Mouse (Mus musculus) CH12.LX (cell line): ENCODE results near the gene Gm17455. TPM values are rescaled to one million over a fixed set of nuclear protein-coding genes. Genes with fewer than 3 reads are reported as not detected.

Experiments used
- DNase-seq: peaks from one replicate; pipeline ENCODE4 v3.0.0-alpha.2; 2013; ENCODE audit errors: extremely low read depth
- H3K27ac ChIP-seq: 2 replicates; pipeline ENCODE4 v1.5.1; 2012; ENCODE audit warnings: low read depth, mild to moderate bottlenecking, control low read depth, moderate library complexity; ENCODE audit not compliant: insufficient read depth
- H3K27me3 ChIP-seq: replicated peaks from 2 replicates; pipeline ENCODE3; 2012; ENCODE audit warnings: inconsistent platforms
- H3K36me3 ChIP-seq, 2 experiments: replicated peaks in 1 of 2; 2 replicates each; pipeline versions ENCODE3 to v1.6.1; 2012; ENCODE audit warnings: inconsistent platforms in 1 of 2, low read length in 1 of 2, mild to moderate bottlenecking in 1 of 2, mixed read lengths in 1 of 2, moderate library complexity in 1 of 2; ENCODE audit not compliant: control insufficient read depth in 1 of 2, insufficient read depth in 1 of 2
- H3K4me1 ChIP-seq, 2 experiments: 2 replicates each; pipeline ENCODE4 v1.6.1; 2012; ENCODE audit warnings: inconsistent platforms in 1 of 2, moderate library complexity in 1 of 2; ENCODE audit not compliant: insufficient read depth in 2 of 2, control insufficient read depth in 1 of 2
- H3K4me2 ChIP-seq: 2 replicates; pipeline ENCODE4 v1.6.1; 2012; ENCODE audit warnings: low read depth, mild to moderate bottlenecking, control low read depth; ENCODE audit not compliant: poor library complexity, insufficient read depth, severe bottlenecking
- H3K4me3 ChIP-seq, 3 experiments: fragments of 150-350 bp in 1 of 3; sonication (generic) in 1 of 3; replicated peaks in 1 of 3; 2 replicates each; pipeline versions ENCODE3 to v1.5.1; 2011 to 2012; ENCODE audit warnings: low read depth in 2 of 3, low read length in 2 of 3, mild to moderate bottlenecking in 2 of 3, moderate library complexity in 2 of 3, control low read depth in 1 of 3, improper control_type of control experiment in 1 of 3, inconsistent platforms in 1 of 3, mixed read lengths in 1 of 3; ENCODE audit not compliant: poor library complexity in 1 of 3
- H3K79me2 ChIP-seq: replicated peaks from 2 replicates; pipeline ENCODE4 v1.6.1; 2012; ENCODE audit warnings: mild to moderate bottlenecking, moderate library complexity; ENCODE audit not compliant: control insufficient read depth, poor library complexity, insufficient read depth, severe bottlenecking; ENCODE audit errors: extremely low read depth
- H3K9ac ChIP-seq: 2 replicates; pipeline ENCODE4 v1.6.1; 2012; ENCODE audit warnings: low read depth, mild to moderate bottlenecking, control low read depth, moderate library complexity; ENCODE audit not compliant: insufficient read depth
- H3K9me3 ChIP-seq: replicated peaks from 2 replicates; pipeline ENCODE3; 2012; ENCODE audit warnings: low read length, inconsistent platforms, mixed read lengths
- CHD1 ChIP-seq: IDR thresholded peaks from 2 replicates; pipeline ENCODE4 v1.6.1; 2012; ENCODE audit warnings: low read depth, low read length, improper control_type of control experiment, inconsistent platforms
- CHD2 ChIP-seq: IDR thresholded peaks from 2 replicates; pipeline ENCODE4 v1.6.1; 2011; ENCODE audit warnings: low read length, improper control_type of control experiment
- E2F4 ChIP-seq: IDR thresholded peaks from 2 replicates; pipeline ENCODE4 v1.6.1; 2011; ENCODE audit warnings: low read depth, low read length, improper control_type of control experiment; ENCODE audit not compliant: insufficient replicate concordance
- EP300 ChIP-seq: IDR thresholded peaks from 2 replicates; pipeline ENCODE4 v1.6.1; 2011; ENCODE audit warnings: low read length, improper control_type of control experiment
- ETS1 ChIP-seq: conservative IDR thresholded peaks from 2 replicates; pipeline ENCODE4 v1.6.1; 2012; ENCODE audit warnings: low read depth, mild to moderate bottlenecking, inconsistent platforms, low read length, improper control_type of control experiment, moderate library complexity
- GABPA ChIP-seq: IDR thresholded peaks from 2 replicates; pipeline ENCODE4 v1.6.1; 2012; ENCODE audit warnings: low read depth, low read length, improper control_type of control experiment, inconsistent platforms; ENCODE audit not compliant: insufficient replicate concordance
- HCFC1 ChIP-seq: IDR thresholded peaks from 2 replicates; pipeline ENCODE4 v1.6.1; 2012; ENCODE audit warnings: low read depth, mild to moderate bottlenecking, inconsistent platforms, low read length, improper control_type of control experiment
- IRF4 ChIP-seq: IDR thresholded peaks from 2 replicates; pipeline ENCODE4 v1.6.1; 2014; ENCODE audit warnings: low read depth, mild to moderate bottlenecking, inconsistent platforms, low read length, improper control_type of control experiment
- JUN ChIP-seq: IDR thresholded peaks from 2 replicates; pipeline ENCODE4 v1.6.1; 2011; ENCODE audit warnings: low read depth, mild to moderate bottlenecking, low read length, improper control_type of control experiment, moderate library complexity; ENCODE audit not compliant: insufficient read depth
- JUND ChIP-seq: conservative IDR thresholded peaks from 2 replicates; pipeline ENCODE4 v1.6.1; 2011; ENCODE audit warnings: low read depth, low read length, improper control_type of control experiment
- KAT2A ChIP-seq: IDR thresholded peaks from 2 replicates; pipeline ENCODE4 v1.6.1; 2012; ENCODE audit warnings: low read length, improper control_type of control experiment, inconsistent platforms; ENCODE audit not compliant: insufficient replicate concordance
- MAFK ChIP-seq: IDR thresholded peaks from 2 replicates; pipeline ENCODE4 v1.6.1; 2011; ENCODE audit warnings: low read length, improper control_type of control experiment; ENCODE audit not compliant: insufficient replicate concordance
- MAX ChIP-seq: IDR thresholded peaks from 2 replicates; pipeline ENCODE4 v1.6.1; 2011; ENCODE audit warnings: low read length, improper control_type of control experiment
- MEF2A ChIP-seq: IDR thresholded peaks from 2 replicates; pipeline ENCODE4 v1.6.1; 2014; ENCODE audit warnings: low read depth, mild to moderate bottlenecking, inconsistent platforms, low read length, improper control_type of control experiment, borderline replicate concordance
- MYC ChIP-seq: IDR thresholded peaks from 2 replicates; pipeline ENCODE4 v1.6.1; 2011; ENCODE audit warnings: low read depth, mild to moderate bottlenecking, improper control_type of control experiment, low read length
- NELFE ChIP-seq: IDR thresholded peaks from 2 replicates; pipeline ENCODE4 v1.6.1; 2011; ENCODE audit warnings: low read depth, low read length, improper control_type of control experiment
- PAX5 ChIP-seq: IDR thresholded peaks from 2 replicates; pipeline ENCODE4 v1.6.1; 2012; ENCODE audit warnings: low read length, inconsistent platforms, mixed read lengths
- TBP ChIP-seq: conservative IDR thresholded peaks from 2 replicates; pipeline ENCODE4 v1.6.1; 2011; ENCODE audit warnings: low read depth, low read length, improper control_type of control experiment
- UBTF ChIP-seq: IDR thresholded peaks from 2 replicates; pipeline ENCODE4 v1.6.1; 2012; ENCODE audit warnings: low read depth, mild to moderate bottlenecking, inconsistent platforms, low read length, improper control_type of control experiment, moderate library complexity
- USF1 ChIP-seq: IDR thresholded peaks from 2 replicates; pipeline ENCODE4 v1.6.1; 2014; ENCODE audit warnings: low read depth, mild to moderate bottlenecking, inconsistent platforms, low read length, improper control_type of control experiment
- USF2 ChIP-seq: conservative IDR thresholded peaks from 2 replicates; pipeline ENCODE4 v1.6.1; 2011; ENCODE audit warnings: low read depth, low read length, improper control_type of control experiment
- ZKSCAN1 ChIP-seq: IDR thresholded peaks from 2 replicates; pipeline ENCODE4 v1.6.1; 2012; ENCODE audit warnings: low read depth, inconsistent platforms, low read length, improper control_type of control experiment, borderline replicate concordance
- dilution Hi-C: fragments of 300-500 bp; cut with MboI; formaldehyde crosslinking; loops from 2 replicates; pipeline ENCODE4 v1.14.3; 2020; ENCODE audit warnings: low sequenced_read_pairs; ENCODE audit not compliant: extremely low pct_unique_long_range_greater_than_20kb, extremely low pct_ligation_motif_present
- in situ Hi-C: fragments of 300-500 bp; cut with MboI; formaldehyde crosslinking; loops from 3 replicates; pipeline ENCODE4 v1.14.3; 2019; ENCODE audit warnings: low sequenced_read_pairs, low pct_ligation_motif_present, low pct_unique_long_range_greater_than_20kb, mixed read lengths
- polyA plus RNA-seq: library from polyadenylated mRNA; unstranded; fragments of >175 nt; gene quantifications from 2 replicates; pipeline ENCODE4 v1.2.1, GENCODE M21; 2012; ENCODE audit warnings: low read depth; ENCODE audit not compliant: insufficient read length
- total RNA-seq, 2 experiments: library from RNA; depleted of rRNA; stranded (reverse); fragments of 300-350 nt in 1 of 2; fragments of >200 nt in 1 of 2; gene quantifications; 2 replicates each; pipeline ENCODE4 v1.2.3; 2012 to 2014

The Gm17455 gene
- total and polyA plus RNA-seq, 3 experiments, result not detected

- Histone ChIP-seq H3K27me3 (peaks cover 4% of the 10 kb centered on the region), H3K79me2 (no peaks in the 10 kb centered on the region), H3K4me2 (no peak overlapping the region), H3K4me3 (no peak overlapping the region), H3K4me1 (peaks cover 13 to 26% of the 10 kb centered on the region in 2 experiments), H3K36me3 (peaks cover 0 to 4% of the 10 kb centered on the region in 2 experiments)
- in situ Hi-C loops, result loop anchor here (25.0 kb wide), 1 partner anchor 469 kb away; no protein-coding TSS in a partner anchor
- no peak for TF ChIP-seq CHD1
- no peak for TF ChIP-seq KAT2A
- no peak for TF ChIP-seq HCFC1
- peak; percentile 32; the same call in 1 of the 2 replicates for TF ChIP-seq CHD2
- TF ChIP-seq UBTF, result no peak
- TF ChIP-seq, all 38 proteins: peak for 1
- Histone ChIP-seq H3K9me3 (no peaks in the 10 kb centered on the region), H3K9ac (no peak overlapping the region), H3K27ac (no peak overlapping the region)
- no peak for DNase-seq
- dilution Hi-C loops, result no loop called here
Observed at GRCm38 (mm10) chr10:60381142-60381925, 18.2 kb upstream of the Gm17455 start.

- peaks cover 2% of the 10 kb centered on the region for H3K27me3 ChIP-seq
- TF ChIP-seq HCFC1, result no peak
- TF ChIP-seq EP300, result 0 out of 2 replicates have a peak, but pooled peaks have one; percentile 29
- no peak for TF ChIP-seq MYC
- no peak for TF ChIP-seq JUND
- H3K27ac ChIP-seq, result no peak overlapping the region
- peaks cover 7% of the 10 kb centered on the region for H3K9me3 ChIP-seq
- in situ Hi-C loops (loop anchor here (25.0 kb wide), 1 partner anchor 476 kb away; no protein-coding TSS in a partner anchor), dilution Hi-C loops (no loop called here)
- peaks cover 19 to 37% of the 10 kb centered on the region in 2 experiments for H3K4me1 ChIP-seq
- H3K36me3 ChIP-seq, result peaks cover 5 to 9% of the 10 kb centered on the region in 2 experiments
- H3K4me2 ChIP-seq, result no peak overlapping the region
- H3K4me3 ChIP-seq, result no peak overlapping the region
- no peak overlapping the region for H3K9ac ChIP-seq
- no peaks in the 10 kb centered on the region; the same call in 1 of the 2 replicates for H3K79me2 ChIP-seq
- DNase-seq, result no peak
Observed at GRCm38 (mm10) chr10:60388332-60388731, 11.2 kb upstream of the Gm17455 start.

GRCm38 (mm10) chr10:60389447-60389865 lies 10.1 kb upstream of the Gm17455 start:
- Histone ChIP-seq H3K4me2 (peak overlapping the region; percentile 78), H3K4me3 (peak overlapping the region in 1 of 3 experiments; percentile 14), H3K9me3 (peaks cover 7% of the 10 kb centered on the region), H3K27me3 (peaks cover 2% of the 10 kb centered on the region), H3K79me2 (no peaks in the 10 kb centered on the region; the same call in 1 of the 2 replicates), H3K4me1 (peaks cover 19 to 37% of the 10 kb centered on the region in 2 experiments), H3K9ac (0 out of 2 replicates have a peak overlapping the region, but pooled peaks have one; percentile 10), H3K36me3 (peaks cover 5 to 12% of the 10 kb centered on the region in 2 experiments), H3K27ac (peak overlapping the region; percentile 93)
- DNase-seq, result peak; percentile 86
- in situ Hi-C loops (loop anchor here (25.0 kb wide), 1 partner anchor 477 kb away; no protein-coding TSS in a partner anchor), dilution Hi-C loops (no loop called here)
- no peak; the same call in 1 of the 2 replicates for TF ChIP-seq MAX
- no peak for TF ChIP-seq NELFE
- TF ChIP-seq USF2, result no peak
- TF ChIP-seq MEF2A, result peak; percentile 78
- TF ChIP-seq ETS1, result peak; percentile 78
- TF ChIP-seq IRF4, result no peak; the same call in none of the 2 replicates
- no peak for TF ChIP-seq MAFK
- no peak for TF ChIP-seq USF1
- no peak for TF ChIP-seq E2F4
- TF ChIP-seq CHD1, result no peak
- no peak for TF ChIP-seq PAX5
- no peak for TF ChIP-seq GABPA
- no peak for TF ChIP-seq JUN
- peak; percentile 50; the same call in 1 of the 2 replicates for TF ChIP-seq EP300
- TF ChIP-seq TBP, result no peak
- TF ChIP-seq KAT2A, result no peak
- TF ChIP-seq MYC, result peak; percentile 67; the same call in 1 of the 2 replicates
- TF ChIP-seq ZKSCAN1, result no peak
